Mouse (Mus musculus): Measurements from ENCODE around the gene Gm16427.
"Not testable (repeated sequence)": the region's sequence is repeated elsewhere in the genome, so short reads cannot be mapped to it uniquely, and the experiment has no call there.

Gm16427 gene

DNA sequence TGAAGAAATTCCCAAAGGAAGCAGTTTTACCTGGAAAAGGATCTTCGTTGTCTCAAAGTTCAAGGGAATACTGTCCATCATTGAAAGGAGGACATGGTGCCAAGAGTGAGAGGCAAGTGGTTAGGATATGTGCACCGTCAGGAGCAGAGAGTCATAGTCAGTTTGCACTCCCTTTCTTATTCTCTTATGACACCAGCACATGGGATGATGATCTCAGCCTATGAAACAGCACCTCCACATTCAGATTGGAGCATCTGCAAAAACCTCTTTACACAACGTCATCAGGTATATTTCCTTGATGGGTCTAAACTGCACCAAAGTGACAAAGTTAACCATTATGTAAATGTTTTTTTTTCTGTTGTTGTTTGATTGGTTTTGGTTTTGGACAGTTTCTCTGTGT lies at the start of gene Gm16427:
Gene Gm16427, minus strand, starts transcription at position 101 of the 400 bp plus-strand sequence.
- DNase-seq (ENCODE audit: low spot score in 2 of 2) = not testable (repeated sequence)
